Mouse (Mus musculus) thymus, adult 2 months (tissue): ENCODE measurements around the gene Atg16l2. TPM values are rescaled to one million over a fixed set of nuclear protein-coding genes. Genes with fewer than 3 reads are reported as not detected.

ENCODE experiments used
- DNase-seq: peaks from one replicate; pipeline ENCODE4 v3.0.0; 2021
- H3K27ac ChIP-seq: fragments of 200-500 bp; 2 replicates; pipeline ENCODE4 v1.5.1; 2012; ENCODE audit warnings: low read length, control low read depth; ENCODE audit not compliant: control insufficient read depth, insufficient read depth
- H3K27me3 ChIP-seq: fragments of 200-500 bp; 2 replicates; pipeline ENCODE4 v1.6.1; 2012; ENCODE audit warnings: mild to moderate bottlenecking, low read length, moderate library complexity, mixed read lengths; ENCODE audit not compliant: control insufficient read depth, insufficient read depth
- H3K36me3 ChIP-seq: fragments of 200-500 bp; 2 replicates; pipeline ENCODE4 v1.6.1; 2012; ENCODE audit warnings: mild to moderate bottlenecking, low read length, moderate library complexity; ENCODE audit not compliant: control insufficient read depth, insufficient read depth
- H3K4me1 ChIP-seq: fragments of 200-500 bp; replicated peaks from 2 replicates; pipeline ENCODE4 v1.6.1; 2012; ENCODE audit warnings: low read length; ENCODE audit not compliant: control insufficient read depth, insufficient read depth
- H3K4me3 ChIP-seq: fragments of 200-500 bp; 2 replicates; pipeline ENCODE4 v1.5.1; 2012; ENCODE audit warnings: mild to moderate bottlenecking, low read length, control low read depth, moderate library complexity; ENCODE audit not compliant: control insufficient read depth, insufficient read depth
- CTCF ChIP-seq: fragments of 200-500 bp; IDR thresholded peaks from 2 replicates; pipeline ENCODE4 v1.5.1; 2012; ENCODE audit warnings: mild to moderate bottlenecking, control low read depth, low read length, moderate library complexity, borderline replicate concordance; ENCODE audit not compliant: control insufficient read depth, poor library complexity, insufficient read depth; ENCODE audit errors: extremely low read depth
- POLR2A ChIP-seq: fragments of 200-500 bp; IDR thresholded peaks from 2 replicates; pipeline ENCODE4 v1.6.1; 2012; ENCODE audit warnings: mild to moderate bottlenecking, low read length, control low read depth, moderate library complexity; ENCODE audit not compliant: control insufficient read depth, poor library complexity, insufficient read depth; ENCODE audit errors: extremely low read depth
- WGBS: fragments of 180-500 bp; shearing (Covaris S2); methylation state at CpG from one replicate; pipeline ENCODE4 v1.1.7; 2018; 5-methylcytosine and 5-hydroxymethylcytosine counted together
- polyA plus RNA-seq: library from polyadenylated mRNA; depleted of rRNA; stranded (reverse); fragments of >200 nt; gene quantifications from 2 replicates; pipeline ENCODE4 v1.2.3, GENCODE M21; 2012

The Atg16l2 gene
- polyA plus RNA-seq, 1 experiment: 89.9 TPM

DNA sequence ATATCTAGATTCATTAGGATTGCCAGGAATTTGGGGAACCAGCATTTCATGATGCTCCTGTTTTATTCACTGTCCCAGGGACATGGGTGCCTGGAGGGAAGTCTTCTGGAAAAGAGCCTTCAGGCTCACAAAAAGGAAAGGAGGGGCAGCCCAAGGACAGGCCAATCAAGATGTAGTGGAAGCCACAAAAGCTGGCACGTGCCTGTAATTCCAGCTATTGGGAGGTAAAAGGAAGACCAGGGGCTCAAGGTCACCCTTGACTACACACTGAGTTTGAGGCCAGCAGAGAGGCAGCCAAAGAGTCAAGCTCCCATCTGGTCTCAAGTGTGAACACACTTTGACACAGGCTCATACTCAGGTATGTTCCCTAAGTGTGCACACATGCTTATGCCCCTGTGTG lies 6.6 kb downstream of the Atg16l2 start:
- Histone ChIP-seq H3K27ac (no peak overlapping the region), H3K4me3 (no peak overlapping the region), H3K36me3 (no peaks in the 10 kb centered on the region; the same call in 1 of the 2 replicates), H3K4me1 (peaks cover 12% of the 10 kb centered on the region), H3K27me3 (no peaks in the 10 kb centered on the region)
- DNase-seq: no peak
- 100% methylated on average over 1 of the region's 1 CpGs for WGBS
- no peak for TF ChIP-seq POLR2A
- TF ChIP-seq CTCF: no peak

DNA sequence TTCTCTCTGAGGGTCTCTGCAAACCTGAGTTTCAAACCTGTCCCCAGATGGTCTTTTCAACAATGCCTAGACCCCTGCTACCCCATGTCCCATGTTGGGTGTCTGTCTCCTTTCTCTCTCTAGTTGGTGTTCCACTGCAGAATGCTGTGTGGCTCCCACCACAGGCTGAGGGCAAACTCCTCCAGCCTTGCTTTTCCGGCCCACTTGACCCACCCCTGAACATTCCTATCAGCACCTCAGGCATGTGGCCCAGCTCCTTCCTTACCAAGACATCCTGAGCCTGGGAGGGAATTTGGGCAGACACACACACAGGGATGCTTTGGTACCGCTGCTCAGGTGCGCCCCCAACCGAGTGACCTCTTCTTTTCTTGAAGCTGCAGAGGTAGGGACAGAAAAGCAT lies 8.4 kb downstream of the Atg16l2 start:
- DNase-seq: no peak
- TF ChIP-seq POLR2A (no peak), CTCF (no peak)
- H3K4me3 ChIP-seq: no peak overlapping the region
- peaks cover 6% of the 10 kb centered on the region; the same call in 1 of the 2 replicates for H3K36me3 ChIP-seq
- peaks cover 5% of the 10 kb centered on the region for H3K4me1 ChIP-seq
- no peak overlapping the region for H3K27ac ChIP-seq
- H3K27me3 ChIP-seq: no peaks in the 10 kb centered on the region
- WGBS: 94% methylated on average over 4 of the region's 4 CpGs

DNA sequence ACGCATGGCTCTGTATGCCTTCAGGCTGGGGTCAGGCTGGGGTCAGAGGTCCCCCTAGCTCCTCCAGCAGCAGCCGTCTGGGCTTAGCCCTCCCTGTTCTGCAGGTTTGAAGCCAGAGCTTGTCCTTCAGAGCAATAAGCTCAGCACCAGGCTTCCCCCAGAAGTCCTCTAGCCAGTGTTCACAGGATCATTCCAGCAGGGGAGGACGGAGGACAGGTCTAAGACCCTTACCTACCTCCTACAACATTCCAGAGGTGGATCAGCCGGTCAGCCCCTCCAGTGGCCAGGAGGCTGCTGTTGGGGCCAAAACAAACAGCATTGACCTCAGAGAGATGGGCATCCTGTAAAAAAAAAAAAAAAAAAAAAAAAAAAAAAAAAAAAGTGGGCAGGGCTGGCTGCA lies 8.9 kb downstream of the Atg16l2 start:
- Histone ChIP-seq H3K27ac (no peak overlapping the region), H3K4me1 (peaks cover 5% of the 10 kb centered on the region), H3K36me3 (peaks cover 6% of the 10 kb centered on the region; the same call in 1 of the 2 replicates), H3K27me3 (no peaks in the 10 kb centered on the region), H3K4me3 (no peak overlapping the region)
- WGBS: 96% methylated on average over 4 of the region's 4 CpGs
- no peak for TF ChIP-seq POLR2A
- no peak for TF ChIP-seq CTCF
- DNase-seq: no peak

GRCm38 (mm10) chr7:101292696-101293095 lies 9.4 kb downstream of the Atg16l2 start:
- H3K4me1 ChIP-seq: peaks cover 5% of the 10 kb centered on the region
- H3K4me3 ChIP-seq: no peak overlapping the region
- 97% methylated on average over 1 of the region's 1 CpGs for WGBS
- H3K27ac ChIP-seq: no peak overlapping the region
- no peak for TF ChIP-seq CTCF
- TF ChIP-seq POLR2A: no peak
- H3K27me3 ChIP-seq: no peaks in the 10 kb centered on the region
- H3K36me3 ChIP-seq: peaks cover 6% of the 10 kb centered on the region; the same call in 1 of the 2 replicates
- DNase-seq: no peak

GRCm38 (mm10) chr7:101292086-101292485 lies 10.0 kb downstream of the Atg16l2 start:
- peaks cover 4% of the 10 kb centered on the region for H3K4me1 ChIP-seq
- WGBS: 80% methylated on average over 3 of the region's 4 CpGs
- H3K36me3 ChIP-seq: peaks cover 6% of the 10 kb centered on the region; the same call in 1 of the 2 replicates
- no peaks in the 10 kb centered on the region for H3K27me3 ChIP-seq
- no peak overlapping the region for H3K4me3 ChIP-seq
- DNase-seq: no peak
- no peak overlapping the region for H3K27ac ChIP-seq
- TF ChIP-seq CTCF: no peak
- no peak for TF ChIP-seq POLR2A

DNA sequence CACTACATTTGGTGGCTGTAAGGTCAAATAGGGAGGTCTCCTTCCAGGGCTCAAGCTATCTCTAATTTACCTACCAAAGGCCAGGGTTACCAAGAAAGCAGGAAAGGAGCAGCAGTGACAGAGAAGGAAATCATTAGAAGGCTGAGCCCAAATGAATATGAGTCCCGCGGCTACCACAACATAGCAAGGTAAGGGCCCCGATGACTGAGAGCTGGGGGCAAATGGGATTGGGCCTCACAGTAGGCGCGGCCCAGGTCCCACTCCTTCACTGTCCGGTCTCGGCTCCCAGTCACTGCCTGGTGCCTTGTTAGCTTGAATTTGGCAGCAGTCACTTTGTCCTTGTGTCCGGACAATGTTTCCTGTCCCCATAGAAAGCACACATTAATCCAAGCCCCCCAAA lies 10.4 kb downstream of the Atg16l2 start:
- 97% methylated on average over 8 of the region's 8 CpGs for WGBS
- H3K27me3 ChIP-seq: no peaks in the 10 kb centered on the region
- no peak overlapping the region for H3K27ac ChIP-seq
- DNase-seq: no peak
- no peaks in the 10 kb centered on the region for H3K4me1 ChIP-seq
- no peak overlapping the region for H3K4me3 ChIP-seq
- H3K36me3 ChIP-seq: peaks cover 6% of the 10 kb centered on the region; the same call in 1 of the 2 replicates
- TF ChIP-seq CTCF (no peak), POLR2A (no peak)

- Histone ChIP-seq H3K4me1 (no peaks in the 10 kb centered on the region), H3K4me3 (no peak overlapping the region), H3K36me3 (peaks cover 6% of the 10 kb centered on the region), H3K27ac (no peak overlapping the region), H3K27me3 (no peaks in the 10 kb centered on the region)
- TF ChIP-seq POLR2A (no peak), CTCF (no peak)
- 95% methylated on average over 5 of the region's 5 CpGs for WGBS
- DNase-seq: no peak
These were observed 10.8 kb downstream of the Atg16l2 start for GRCm38 (mm10) chr7:101291211-101291610.

- WGBS: 94% methylated on average over 10 of the region's 10 CpGs
- H3K27me3 ChIP-seq: no peaks in the 10 kb centered on the region
- H3K36me3 ChIP-seq: peaks cover 6% of the 10 kb centered on the region
- no peak for DNase-seq
- H3K4me1 ChIP-seq: no peaks in the 10 kb centered on the region
- no peak overlapping the region for H3K4me3 ChIP-seq
- no peak overlapping the region for H3K27ac ChIP-seq
- TF ChIP-seq POLR2A (no peak), CTCF (no peak)
These were observed 11.7 kb downstream of the Atg16l2 start for GRCm38 (mm10) chr7:101290401-101290800.
